Mouse (Mus musculus) limb, embryonic 12.5 days (tissue): ENCODE measurements around the gene Stk10. TPM values are rescaled to one million over a fixed set of nuclear protein-coding genes. Genes with fewer than 3 reads are reported as not detected.
A peak's percentile ranks its signal among the peaks of the same experiment; 100 is the strongest.

ENCODE experiments used
- ATAC-seq: fragments of 200-750 bp; cut with Nextera tagmentation; 2 replicates; pipeline ENCODE4 v1.8.0; 2017; ENCODE audit warnings: low read depth, moderate TSS enrichment; ENCODE audit not compliant: insufficient number of reproducible peaks, insufficient read depth, low FRiP score, low TSS enrichment
- H3K27ac ChIP-seq: fragments of 300-500 bp; sonication (generic); 2 replicates; pipeline ENCODE4 v1.5.1; 2016; ENCODE audit warnings: mild to moderate bottlenecking, moderate library complexity
- H3K27me3 ChIP-seq: fragments of 300-500 bp; sonication (generic); 2 replicates; pipeline ENCODE4 v1.6.1; 2016; ENCODE audit warnings: mild to moderate bottlenecking, moderate library complexity
- H3K36me3 ChIP-seq: fragments of 300-500 bp; sonication (generic); 2 replicates; pipeline ENCODE4 v1.6.1; 2016; ENCODE audit warnings: mild to moderate bottlenecking, moderate library complexity
- H3K4me1 ChIP-seq: fragments of 300-500 bp; sonication (generic); replicated peaks from 2 replicates; pipeline ENCODE4 v1.6.1; 2016
- H3K4me2 ChIP-seq: fragments of 300-500 bp; sonication (generic); 2 replicates; pipeline ENCODE4 v1.6.1; 2016; ENCODE audit warnings: mild to moderate bottlenecking, moderate library complexity
- H3K4me3 ChIP-seq: fragments of 300-500 bp; sonication (generic); replicated peaks from 2 replicates; pipeline ENCODE4 v1.5.1; 2016; ENCODE audit warnings: mild to moderate bottlenecking
- H3K9ac ChIP-seq: fragments of 300-500 bp; sonication (generic); replicated peaks from 2 replicates; pipeline ENCODE4 v1.6.1; 2016; ENCODE audit warnings: mild to moderate bottlenecking, moderate library complexity
- H3K9me3 ChIP-seq: fragments of 300-500 bp; sonication (generic); 2 replicates; pipeline ENCODE4 v1.6.1; 2016; ENCODE audit warnings: mild to moderate bottlenecking, moderate library complexity
- WGBS: fragments of 180-500 bp; shearing (Covaris S2); methylation state at CpG from one replicate; pipeline ENCODE4 v1.1.7; 2016; 5-methylcytosine and 5-hydroxymethylcytosine counted together
- polyA plus RNA-seq: library from polyadenylated mRNA; unstranded; fragments of >200 nt; fragmentation: Nextera tagmentation; extraction: Ambion mirVana; gene quantifications from 2 replicates; pipeline ENCODE4 v1.2.1, GENCODE M21; 2016

Gene Stk10
- polyA plus RNA-seq, 1 experiment from 2014 or later = 2.6 TPM

- ATAC-seq = no peak
- H3K27me3 ChIP-seq = no peaks in the 10 kb centered on the region
- no peak overlapping the region for H3K27ac ChIP-seq
These were observed 9.1 kb downstream of the Stk10 start for GRCm38 (mm10) chr11:32542181-32542580.

GRCm38 (mm10) chr11:32542687-32543411, 9.7 kb downstream of the Stk10 start:
- Histone ChIP-seq H3K9ac (no peak overlapping the region), H3K4me2 (no peak overlapping the region), H3K36me3 (no peaks in the 10 kb centered on the region), H3K9me3 (no peaks in the 10 kb centered on the region), H3K4me3 (no peak overlapping the region), H3K27ac (no peak overlapping the region), H3K27me3 (no peaks in the 10 kb centered on the region), H3K4me1 (peaks cover 19% of the 10 kb centered on the region)
- ATAC-seq = no peak
- 50% methylated on average over 3 of the region's 3 CpGs for WGBS

More at GRCm38 (mm10) chr11:32542181-32542580, 9.1 kb downstream of the Stk10 start:
- no peaks in the 10 kb centered on the region for H3K9me3 ChIP-seq
- no peaks in the 10 kb centered on the region for H3K36me3 ChIP-seq
- H3K9ac ChIP-seq = no peak overlapping the region
- 93% methylated on average over 4 of the region's 4 CpGs for WGBS
- peaks cover 15% of the 10 kb centered on the region for H3K4me1 ChIP-seq
- no peak overlapping the region for H3K4me2 ChIP-seq
- H3K4me3 ChIP-seq = no peak overlapping the region

GRCm38 (mm10) chr11:32544041-32544440, 10.9 kb downstream of the Stk10 start:
- Histone ChIP-seq H3K36me3 (no peaks in the 10 kb centered on the region), H3K27me3 (no peaks in the 10 kb centered on the region), H3K9ac (no peak overlapping the region), H3K4me3 (no peak overlapping the region), H3K4me1 (peaks cover 15% of the 10 kb centered on the region), H3K9me3 (no peaks in the 10 kb centered on the region), H3K27ac (no peak overlapping the region), H3K4me2 (no peak overlapping the region)
- WGBS = 82% methylated on average over 6 of the region's 6 CpGs
- ATAC-seq = no peak

GRCm38 (mm10) chr11:32544497-32544896, 11.4 kb downstream of the Stk10 start:
- H3K27ac ChIP-seq = no peak overlapping the region
- WGBS = 88% methylated on average over 5 of the region's 5 CpGs
- ATAC-seq = no peak
- H3K9me3 ChIP-seq = no peaks in the 10 kb centered on the region
- no peaks in the 10 kb centered on the region for H3K27me3 ChIP-seq
- peaks cover 20% of the 10 kb centered on the region for H3K4me1 ChIP-seq
- H3K36me3 ChIP-seq = no peaks in the 10 kb centered on the region
- no peak overlapping the region for H3K4me3 ChIP-seq
- no peak overlapping the region for H3K4me2 ChIP-seq
- no peak overlapping the region for H3K9ac ChIP-seq

GRCm38 (mm10) chr11:32545605-32546004, 12.5 kb downstream of the Stk10 start:
- Histone ChIP-seq H3K4me3 (no peak overlapping the region), H3K27me3 (no peaks in the 10 kb centered on the region), H3K9ac (no peak overlapping the region), H3K9me3 (no peaks in the 10 kb centered on the region), H3K36me3 (no peaks in the 10 kb centered on the region), H3K4me2 (no peak overlapping the region), H3K4me1 (peaks cover 30% of the 10 kb centered on the region), H3K27ac (no peak overlapping the region)
- no peak for ATAC-seq
- 86% methylated on average over 12 of the region's 12 CpGs for WGBS

- H3K9me3 ChIP-seq = no peaks in the 10 kb centered on the region
- H3K27ac ChIP-seq = no peak overlapping the region
- WGBS = 84% methylated on average over 5 of the region's 5 CpGs
- no peak overlapping the region for H3K9ac ChIP-seq
- H3K4me3 ChIP-seq = no peak overlapping the region
- no peaks in the 10 kb centered on the region for H3K36me3 ChIP-seq
- ATAC-seq = no peak
- no peaks in the 10 kb centered on the region for H3K27me3 ChIP-seq
- peaks cover 39% of the 10 kb centered on the region for H3K4me1 ChIP-seq
- H3K4me2 ChIP-seq = no peak overlapping the region
These were observed 13.4 kb downstream of the Stk10 start for GRCm38 (mm10) chr11:32546483-32546882.

- Histone ChIP-seq H3K27me3 (no peaks in the 10 kb centered on the region), H3K4me3 (no peak overlapping the region), H3K4me2 (no peak overlapping the region), H3K27ac (no peak overlapping the region), H3K4me1 (peaks cover 48% of the 10 kb centered on the region), H3K9me3 (no peaks in the 10 kb centered on the region), H3K36me3 (no peaks in the 10 kb centered on the region), H3K9ac (no peak overlapping the region)
- no peak for ATAC-seq
- 77% methylated on average over 10 of the region's 10 CpGs for WGBS
These were observed 14.4 kb downstream of the Stk10 start for GRCm38 (mm10) chr11:32547391-32547947.

GRCm38 (mm10) chr11:32548240-32548639, 15.1 kb downstream of the Stk10 start:
- H3K4me2 ChIP-seq = no peak overlapping the region
- no peak for ATAC-seq
- no peaks in the 10 kb centered on the region for H3K9me3 ChIP-seq
- H3K36me3 ChIP-seq = no peaks in the 10 kb centered on the region
- WGBS = 78% methylated on average over 4 of the region's 4 CpGs
- peaks cover 49% of the 10 kb centered on the region for H3K4me1 ChIP-seq
- no peak overlapping the region for H3K27ac ChIP-seq
- H3K9ac ChIP-seq = no peak overlapping the region
- no peak overlapping the region for H3K4me3 ChIP-seq
- H3K27me3 ChIP-seq = no peaks in the 10 kb centered on the region

- 0 out of 2 replicates have a peak overlapping the region, but pooled peaks have one; percentile 18 for H3K27ac ChIP-seq
- no peaks in the 10 kb centered on the region for H3K36me3 ChIP-seq
These were observed 16.1 kb downstream of the Stk10 start for GRCm38 (mm10) chr11:32549236-32549635.

GRCm38 (mm10) chr11:32550102-32550501, 17.0 kb downstream of the Stk10 start:
- no peak overlapping the region for H3K4me3 ChIP-seq
- no peak overlapping the region for H3K4me2 ChIP-seq
- no peak for ATAC-seq
- H3K27me3 ChIP-seq = no peaks in the 10 kb centered on the region
- no peaks in the 10 kb centered on the region for H3K36me3 ChIP-seq
- no peaks in the 10 kb centered on the region for H3K9me3 ChIP-seq
- 38% methylated on average over 4 of the region's 4 CpGs for WGBS
- no peak overlapping the region for H3K27ac ChIP-seq
- no peak overlapping the region for H3K9ac ChIP-seq
- H3K4me1 ChIP-seq = peaks cover 57% of the 10 kb centered on the region

More at GRCm38 (mm10) chr11:32549236-32549635, 16.1 kb downstream of the Stk10 start:
- H3K4me1 ChIP-seq = peaks cover 57% of the 10 kb centered on the region
- WGBS = 55% methylated on average over 6 of the region's 6 CpGs
- no peak overlapping the region for H3K4me2 ChIP-seq
- H3K9me3 ChIP-seq = no peaks in the 10 kb centered on the region
- no peak overlapping the region for H3K4me3 ChIP-seq
- H3K9ac ChIP-seq = no peak overlapping the region
- ATAC-seq = no peak
- H3K27me3 ChIP-seq = no peaks in the 10 kb centered on the region

GRCm38 (mm10) chr11:32551056-32551455, 18.0 kb downstream of the Stk10 start:
- Histone ChIP-seq H3K4me2 (no peak overlapping the region), H3K9me3 (no peaks in the 10 kb centered on the region), H3K4me3 (no peak overlapping the region), H3K4me1 (peaks cover 57% of the 10 kb centered on the region), H3K36me3 (no peaks in the 10 kb centered on the region), H3K27me3 (no peaks in the 10 kb centered on the region), H3K9ac (no peak overlapping the region), H3K27ac (no peak overlapping the region)
- ATAC-seq = no peak
- 87% methylated on average over 4 of the region's 4 CpGs for WGBS
